Mouse (Mus musculus) forebrain, postnatal 0 days (tissue): ENCODE data around the gene Uox. TPM values are rescaled to one million over a fixed set of nuclear protein-coding genes. Genes with fewer than 3 reads are reported as not detected.

ENCODE experiments used
- ATAC-seq: fragments of 200-750 bp; cut with Nextera tagmentation; 2 replicates; pipeline ENCODE4 v1.8.0; 2017; ENCODE audit warnings: mild to moderate bottlenecking, moderate library complexity
- DNase-seq: peaks from one replicate; pipeline ENCODE4 v3.0.0-alpha.2; 2015
- H3K27ac ChIP-seq: fragments of 300-500 bp; sonication (generic); 2 replicates; pipeline ENCODE4 v1.5.1; 2014; ENCODE audit warnings: low read depth, mild to moderate bottlenecking, antibody characterized with exemption, low read length, moderate library complexity, mixed read lengths
- H3K27me3 ChIP-seq: fragments of 300-500 bp; sonication (generic); 2 replicates; pipeline ENCODE4 v1.6.1; 2014; ENCODE audit warnings: mild to moderate bottlenecking, low read length, mixed read lengths; ENCODE audit not compliant: insufficient read depth
- H3K36me3 ChIP-seq: fragments of 300-500 bp; sonication (generic); 2 replicates; pipeline ENCODE4 v1.6.1; 2014; ENCODE audit warnings: mild to moderate bottlenecking, moderate library complexity; ENCODE audit not compliant: insufficient read depth
- H3K4me1 ChIP-seq: fragments of 300-500 bp; sonication (generic); 2 replicates; pipeline ENCODE4 v1.6.1; 2014; ENCODE audit warnings: antibody characterized with exemption; ENCODE audit not compliant: insufficient read depth
- H3K4me2 ChIP-seq: fragments of 300-500 bp; sonication (generic); 2 replicates; pipeline ENCODE4 v1.6.1; 2014; ENCODE audit warnings: low read depth, mild to moderate bottlenecking, moderate library complexity
- H3K4me3 ChIP-seq: fragments of 300-500 bp; sonication (generic); 2 replicates; pipeline ENCODE4 v1.5.1; 2014; ENCODE audit warnings: low read depth, low read length, mixed read lengths
- H3K9ac ChIP-seq: fragments of 300-500 bp; sonication (generic); 2 replicates; pipeline ENCODE4 v1.6.1; 2014; ENCODE audit warnings: mild to moderate bottlenecking
- H3K9me3 ChIP-seq: fragments of 300-500 bp; sonication (generic); 2 replicates; pipeline ENCODE4 v1.6.1; 2016; ENCODE audit warnings: low read length
- CTCF ChIP-seq: sonication (generic); IDR thresholded peaks from 2 replicates; pipeline ENCODE4 v1.5.1; 2016; ENCODE audit warnings: antibody characterized with exemption, control low read depth, low read depth
- WGBS: fragments of 180-500 bp; shearing (Covaris S2); extraction: QIAGEN DNeasy Blood & Tissue Kit; methylation state at CpG from one replicate; pipeline ENCODE4 v1.1.7; 2014; 5-methylcytosine and 5-hydroxymethylcytosine counted together
- polyA plus RNA-seq: library from polyadenylated mRNA; unstranded; fragments of >200 nt; fragmentation: Nextera tagmentation; extraction: Ambion mirVana; gene quantifications from 2 replicates; pipeline ENCODE4 v1.2.1, GENCODE M21; 2015
- total RNA-seq: library from RNA; depleted of rRNA; stranded (reverse); fragments of >200 nt; gene quantifications from 2 replicates; pipeline ENCODE4 v1.2.3, GENCODE M21; 2014

Gene Uox
- total and polyA plus RNA-seq, 2 experiments from 2014 or later = 0.25 to 0.43 TPM

DNA sequence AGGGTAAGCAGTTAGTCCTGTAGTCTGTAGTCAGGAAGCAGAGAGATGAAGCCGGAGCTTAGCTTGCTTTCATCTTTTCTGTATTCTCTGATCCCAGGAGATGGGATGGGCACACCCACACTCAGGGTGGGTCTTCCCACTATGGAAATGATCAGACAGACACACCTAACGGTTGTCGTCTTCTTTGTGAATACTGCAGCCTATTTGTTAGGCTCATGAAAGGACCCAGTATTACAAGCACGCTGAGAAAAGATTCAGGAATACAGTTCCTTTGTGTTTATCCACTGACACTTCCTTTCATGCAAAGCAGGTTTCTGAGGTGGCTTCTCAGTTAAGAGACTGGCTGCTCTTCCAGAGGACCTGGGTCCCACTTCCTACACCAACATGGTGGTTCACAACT is 41.0 kb downstream of the Uox start:
- H3K36me3 ChIP-seq = no peaks in the 10 kb centered on the region
- TF ChIP-seq CTCF = no peak
- H3K4me1 ChIP-seq = peaks cover 9% of the 10 kb centered on the region
- no peak overlapping the region for H3K27ac ChIP-seq
- H3K4me3 ChIP-seq = no peak overlapping the region
- H3K9ac ChIP-seq = no peak overlapping the region
- ATAC-seq (no peak), DNase-seq (peak; percentile 15)
- H3K27me3 ChIP-seq = no peaks in the 10 kb centered on the region
- WGBS = 59% methylated on average over 4 of the region's 4 CpGs
- H3K4me2 ChIP-seq = no peak overlapping the region
- no peaks in the 10 kb centered on the region for H3K9me3 ChIP-seq

DNA sequence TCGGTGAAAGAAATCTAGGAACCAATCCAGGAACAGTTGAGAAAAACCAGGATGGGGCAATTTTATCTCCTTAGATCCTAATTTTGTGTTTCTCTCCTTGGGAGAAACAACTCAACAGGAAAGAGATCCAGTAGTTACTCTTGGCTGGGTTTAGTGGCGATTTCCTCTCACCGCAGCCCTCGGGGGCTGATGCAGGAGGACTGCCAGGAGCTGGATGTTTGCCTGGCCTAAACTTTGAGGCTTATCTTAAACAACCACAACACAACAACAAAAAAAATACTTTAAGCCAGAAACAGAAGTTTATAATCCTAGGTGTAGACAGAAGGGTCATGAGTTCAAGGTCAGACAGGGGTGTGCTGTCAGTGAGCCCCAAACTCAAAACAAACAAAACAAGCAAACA is 41.6 kb downstream of the Uox start:
- Histone ChIP-seq H3K36me3 (no peaks in the 10 kb centered on the region), H3K4me2 (no peak overlapping the region), H3K27me3 (no peaks in the 10 kb centered on the region), H3K4me3 (no peak overlapping the region), H3K27ac (no peak overlapping the region), H3K9me3 (no peaks in the 10 kb centered on the region), H3K9ac (no peak overlapping the region), H3K4me1 (peaks cover 9% of the 10 kb centered on the region)
- ATAC-seq = no peak
- 78% methylated on average over 4 of the region's 4 CpGs for WGBS
- TF ChIP-seq CTCF = no peak
- DNase-seq = no peak

- no peaks in the 10 kb centered on the region for H3K9me3 ChIP-seq
- ATAC-seq = no peak
- DNase-seq = no peak
- H3K27me3 ChIP-seq = no peaks in the 10 kb centered on the region
- no peak within 1 kb of the TSS for H3K4me2 ChIP-seq
- no peak within 1 kb of the TSS for H3K4me3 ChIP-seq
- H3K4me1 ChIP-seq = 0 out of 2 replicates have a peak, but pooled peaks cover 2% of the 10 kb centered on the region
- no peaks in the 10 kb centered on the region for H3K36me3 ChIP-seq
- TF ChIP-seq CTCF = no peak
- WGBS = 94% methylated on average over 4 of the region's 4 CpGs
- H3K9ac ChIP-seq = no peak within 1 kb of the TSS
- no peak within 1 kb of the TSS for H3K27ac ChIP-seq
Measured at GRCm38 (mm10) chr3:146615496-146615895, 45.3 kb downstream of the Uox start, which contains the start of gene Dnase2b. Gene Dnase2b, minus strand, starts transcription at chr3:146615596.

GRCm38 (mm10) chr3:146616533-146617283 is 46.5 kb downstream of the Uox start:
- no peak for ATAC-seq
- no peak for TF ChIP-seq CTCF

GRCm38 (mm10) chr3:146617946-146618345 is 47.7 kb downstream of the Uox start:
- TF ChIP-seq CTCF = no peak
- Histone ChIP-seq H3K4me3 (no peak overlapping the region), H3K27ac (no peak overlapping the region), H3K9ac (no peak overlapping the region), H3K4me2 (no peak overlapping the region), H3K4me1 (peaks cover 8% of the 10 kb centered on the region; the same call in 1 of the 2 replicates), H3K36me3 (no peaks in the 10 kb centered on the region), H3K9me3 (no peaks in the 10 kb centered on the region), H3K27me3 (no peaks in the 10 kb centered on the region)
- DNase-seq (no peak), ATAC-seq (no peak)

More at GRCm38 (mm10) chr3:146616533-146617283, 46.5 kb downstream of the Uox start:
- no peaks in the 10 kb centered on the region for H3K9me3 ChIP-seq
- no peak overlapping the region for H3K27ac ChIP-seq
- H3K27me3 ChIP-seq = no peaks in the 10 kb centered on the region
- DNase-seq = no peak
- no peak overlapping the region for H3K4me3 ChIP-seq
- WGBS = 77% methylated on average over 5 of the region's 5 CpGs
- H3K9ac ChIP-seq = no peak overlapping the region
- peaks cover 8% of the 10 kb centered on the region; the same call in 1 of the 2 replicates for H3K4me1 ChIP-seq
- no peaks in the 10 kb centered on the region for H3K36me3 ChIP-seq
- no peak overlapping the region for H3K4me2 ChIP-seq

GRCm38 (mm10) chr3:146618357-146618756 is 48.1 kb downstream of the Uox start:
- no peaks in the 10 kb centered on the region for H3K9me3 ChIP-seq
- H3K36me3 ChIP-seq = no peaks in the 10 kb centered on the region
- H3K27me3 ChIP-seq = no peaks in the 10 kb centered on the region
- no peak overlapping the region for H3K27ac ChIP-seq
- ATAC-seq (no peak), DNase-seq (no peak)
- H3K4me3 ChIP-seq = no peak overlapping the region
- no peak for TF ChIP-seq CTCF
- WGBS = 92% methylated on average over 4 of the region's 4 CpGs
- H3K4me1 ChIP-seq = peaks cover 8% of the 10 kb centered on the region; the same call in 1 of the 2 replicates
- no peak overlapping the region for H3K4me2 ChIP-seq
- H3K9ac ChIP-seq = no peak overlapping the region

GRCm38 (mm10) chr3:146620101-146620500 is 49.9 kb downstream of the Uox start:
- H3K27ac ChIP-seq = peak overlapping the region; percentile 73

More at GRCm38 (mm10) chr3:146620101-146620500, 49.9 kb downstream of the Uox start:
- ATAC-seq (peak; percentile 24), DNase-seq (no peak)
- WGBS = 71% methylated on average over 10 of the region's 10 CpGs
- H3K4me1 ChIP-seq = peaks cover 8% of the 10 kb centered on the region; the same call in 1 of the 2 replicates
- no peaks in the 10 kb centered on the region for H3K27me3 ChIP-seq
- no peak overlapping the region for H3K4me3 ChIP-seq
- no peaks in the 10 kb centered on the region for H3K9me3 ChIP-seq
- no peaks in the 10 kb centered on the region for H3K36me3 ChIP-seq
- no peak for TF ChIP-seq CTCF
- H3K4me2 ChIP-seq = no peak overlapping the region
- H3K9ac ChIP-seq = no peak overlapping the region
